Mouse (Mus musculus): ENCODE results near the gene Idi1. TPM values are rescaled to one million over a fixed set of nuclear protein-coding genes. Genes with fewer than 3 reads are reported as not detected.

The Idi1 gene
- total and polyA plus RNA-seq, 3 experiments = 36.2 to 253 (median 126) TPM

- H3K4me2 ChIP-seq (ENCODE audit: insufficient read depth, low read depth, poor library complexity, severe bottlenecking) = no peak overlapping the region
- H3K4me3 ChIP-seq (replicated peaks in 1 of 3; ENCODE audit: low read depth in 2 of 3, low read length in 2 of 3, poor library complexity in 1 of 3) = no peak overlapping the region
- no peak overlapping the region for H3K27ac ChIP-seq (ENCODE audit: insufficient read depth, low read depth)
- peaks cover 33 to 71% of the 10 kb centered on the region in 2 experiments for H3K36me3 ChIP-seq (replicated peaks in 1 of 2; ENCODE audit: control insufficient read depth in 1 of 2, insufficient read depth in 1 of 2, low read length in 1 of 2)
- no peaks in the 10 kb centered on the region for H3K27me3 ChIP-seq (replicated peaks)
- no peak for TF ChIP-seq E2F4 (IDR thresholded peaks at IDR 0.05; ENCODE audit: insufficient replicate concordance, low read depth, low read length)
- in situ Hi-C loops (cut with MboI; ENCODE audit: low pct_ligation_motif_present, low pct_unique_long_range_greater_than_20kb, low sequenced_read_pairs) (no loop called here), dilution Hi-C loops (cut with MboI; ENCODE audit: extremely low pct_ligation_motif_present, extremely low pct_unique_long_range_greater_than_20kb, low sequenced_read_pairs) (no loop called here)
- H3K79me2 ChIP-seq (replicated peaks; ENCODE audit: control insufficient read depth, extremely low read depth, insufficient read depth, poor library complexity, severe bottlenecking) = 0 out of 2 replicates have a peak, but pooled peaks cover 3% of the 10 kb centered on the region
- no peaks in the 10 kb centered on the region for H3K9me3 ChIP-seq (replicated peaks; ENCODE audit: low read length)
- no peak for DNase-seq (ENCODE audit: extremely low read depth)
- H3K4me1 ChIP-seq (ENCODE audit: control insufficient read depth in 1 of 2, insufficient read depth in 2 of 2) = peaks cover 5 to 10% of the 10 kb centered on the region in 2 experiments
- no peak overlapping the region for H3K9ac ChIP-seq (ENCODE audit: insufficient read depth, low read depth)
Measured at GRCm38 (mm10) chr13:8849311-8849710, 36.0 kb upstream of the Idi1 start.

GRCm38 (mm10) chr13:8853424-8853823, 31.9 kb upstream of the Idi1 start:
- Histone ChIP-seq H3K9ac (ENCODE audit: insufficient read depth, low read depth) (no peak overlapping the region), H3K4me2 (ENCODE audit: insufficient read depth, low read depth, poor library complexity, severe bottlenecking) (no peak overlapping the region), H3K27ac (ENCODE audit: insufficient read depth, low read depth) (peak overlapping the region; percentile 32), H3K79me2 (replicated peaks; ENCODE audit: control insufficient read depth, extremely low read depth, insufficient read depth, poor library complexity, severe bottlenecking) (peaks cover 6% of the 10 kb centered on the region), H3K9me3 (replicated peaks; ENCODE audit: low read length) (no peaks in the 10 kb centered on the region), H3K4me3 (replicated peaks in 1 of 3; ENCODE audit: low read depth in 2 of 3, low read length in 2 of 3, poor library complexity in 1 of 3) (no peak overlapping the region), H3K4me1 (ENCODE audit: control insufficient read depth in 1 of 2, insufficient read depth in 2 of 2) (peaks cover 9 to 29% of the 10 kb centered on the region in 2 experiments), H3K36me3 (replicated peaks in 1 of 2; ENCODE audit: control insufficient read depth in 1 of 2, insufficient read depth in 1 of 2, low read length in 1 of 2) (peaks cover 24 to 70% of the 10 kb centered on the region in 2 experiments), H3K27me3 (replicated peaks) (no peaks in the 10 kb centered on the region)
- TF ChIP-seq TCF12 (IDR thresholded peaks at IDR 0.05; ENCODE audit: low read depth, low read length) (0 out of 2 replicates have a peak, but pooled peaks have one; percentile 31), CTCF (conservative IDR thresholded peaks at IDR 0.05 in 1 of 2, IDR thresholded peaks at IDR 0.05 in 1 of 2; ENCODE audit: low read depth in 2 of 2, low read length in 2 of 2) (no peak), IRF4 (IDR thresholded peaks at IDR 0.05; ENCODE audit: low read depth, low read length) (peak; percentile 63), ELF1 (IDR thresholded peaks at IDR 0.05; ENCODE audit: low read depth, low read length) (no peak), MXI1 (IDR thresholded peaks at IDR 0.05; ENCODE audit: low read depth, low read length) (no peak), JUN (IDR thresholded peaks at IDR 0.05; ENCODE audit: insufficient read depth, low read depth, low read length) (peak; percentile 19; the same call in 1 of the 2 replicates), MYC (IDR thresholded peaks at IDR 0.05; ENCODE audit: low read depth, low read length) (peak; percentile 37; the same call in 1 of the 2 replicates), EP300 (IDR thresholded peaks at IDR 0.05; ENCODE audit: low read length) (peak; percentile 89), ZC3H11A (IDR thresholded peaks at IDR 0.05; ENCODE audit: low read depth, low read length) (no peak), USF1 (IDR thresholded peaks at IDR 0.05; ENCODE audit: low read depth, low read length) (peak; percentile 34), BHLHE40 (IDR thresholded peaks at IDR 0.05; ENCODE audit: low read depth, low read length) (peak; percentile 54), HCFC1 (IDR thresholded peaks at IDR 0.05; ENCODE audit: low read depth, low read length) (no peak), ETS1 (conservative IDR thresholded peaks at IDR 0.05; ENCODE audit: low read depth, low read length) (no peak)
- in situ Hi-C loops (cut with MboI; ENCODE audit: low pct_ligation_motif_present, low pct_unique_long_range_greater_than_20kb, low sequenced_read_pairs) (no loop called here), dilution Hi-C loops (cut with MboI; ENCODE audit: extremely low pct_ligation_motif_present, extremely low pct_unique_long_range_greater_than_20kb, low sequenced_read_pairs) (no loop called here)
- DNase-seq (ENCODE audit: extremely low read depth) = peak; percentile 60
